Mouse (Mus musculus) lung, adult 2 months (tissue): Measurements from ENCODE around the gene Atp8b2.

ENCODE experiments used
- CTCF ChIP-seq: fragments of 200-500 bp; IDR thresholded peaks from 2 replicates; pipeline ENCODE4 v1.5.1; 2011; ENCODE audit warnings: mild to moderate bottlenecking, low read length, control low read depth; ENCODE audit not compliant: insufficient read depth
- POLR2A ChIP-seq: fragments of 200-500 bp; IDR thresholded peaks from 2 replicates; pipeline ENCODE4 v1.6.1; 2011; ENCODE audit warnings: low read depth, mild to moderate bottlenecking, control low read depth, low read length, borderline replicate concordance; ENCODE audit errors: extremely low read depth

GRCm38 (mm10) chr3:89912108-89912542 is 51.2 kb downstream of the Atp8b2 start:
- TF ChIP-seq CTCF (no peak), POLR2A (no peak)
